Comparison of ENCODE assay signal across 14 mouse cellular contexts in the genomic region with DNA sequence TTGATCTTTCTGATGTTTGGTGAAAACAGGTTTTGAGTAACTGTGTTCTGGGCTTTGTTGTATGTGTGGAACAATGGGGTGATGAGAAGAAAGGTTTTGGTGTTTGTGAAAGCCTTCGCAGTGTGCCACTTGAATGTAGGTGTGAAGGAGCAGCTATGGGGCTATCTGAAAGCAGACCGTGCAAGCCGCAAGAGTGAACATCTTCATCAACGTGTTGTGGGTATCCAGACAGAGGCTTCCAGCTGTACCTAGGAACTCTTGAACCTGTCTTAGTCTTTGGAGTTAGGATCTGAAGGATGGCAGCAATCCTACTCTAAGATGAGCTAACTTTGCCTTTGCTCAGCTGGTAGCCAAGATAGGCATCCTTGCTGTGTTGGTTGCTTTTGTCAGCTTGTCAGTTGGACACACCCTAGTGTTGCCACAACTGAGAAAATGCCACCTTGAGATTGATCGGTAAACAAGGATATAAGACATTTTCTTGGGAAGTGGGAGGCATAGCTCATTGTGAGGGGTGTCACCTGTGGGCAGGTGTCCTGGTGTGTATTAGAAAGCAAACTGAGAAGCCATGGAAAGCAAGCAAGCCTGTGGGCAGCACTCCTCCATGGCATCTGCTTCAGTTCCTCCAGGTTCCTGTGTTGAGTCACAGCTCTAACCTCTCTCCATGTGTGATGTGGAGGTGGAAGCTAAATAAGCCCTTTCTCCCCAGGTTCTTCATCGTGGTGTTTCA. TPM values are rescaled to one million over a fixed set of nuclear protein-coding genes. Genes with fewer than 3 reads are reported as not detected.
A peak's percentile ranks its signal among the peaks of the same experiment; 100 is the strongest.
DNase-seq lines count a peak whose midpoint lies in the region; ATAC-seq and TF ChIP-seq lines count a peak whose summit lies in the region.
"Had no signal": no experiment of that assay in that cellular context is flagged by ENCODE, and none has a peak within 500 bp of the region (broad histone marks: within the 10 kb centered on the region; RNA-seq: fewer than 3 reads in every experiment).

No protein-coding gene starts in this region.

- no peak overlapping the region for H3K4me3 ChIP-seq in heart, adult 2 months
- H3K4me3 ChIP-seq in midbrain, embryonic 10.5 days = peak overlapping the region; percentile 6; the same call in 1 of the 2 replicates
- no peak overlapping the region for H3K4me3 ChIP-seq in midbrain, postnatal 0 days (ENCODE audit: low read depth, low read length)
- H3K4me3 ChIP-seq in MEL (ENCODE audit: control insufficient read depth in 1 of 2, insufficient read depth in 1 of 2, low read depth in 2 of 2, low read length in 2 of 2) = no peak overlapping the region
- H3K4me3 ChIP-seq in liver, postnatal 0 days (ENCODE audit: low read depth, low read length) = no peak overlapping the region
- no peak overlapping the region for H3K4me3 ChIP-seq in neural tube, embryonic 15.5 days (replicated peaks)
- H3K4me3 ChIP-seq: embryonic facial prominence, embryonic 15.5 days; hindbrain, embryonic 12.5 days; intestine, embryonic 15.5 days; neural tube, embryonic 13.5 days had no signal

- TF ChIP-seq POLR2A in heart, adult 2 months (IDR thresholded peaks at IDR 0.05; ENCODE audit: insufficient read depth, low read depth, low read length) = peak; percentile 22; the same call in 1 of the 2 replicates
- no peak; a peak in 1 of 4 replicates for TF ChIP-seq POLR2A in MEL (IDR thresholded peaks at IDR 0.05; ENCODE audit: control insufficient read depth in 1 of 2, insufficient read depth in 1 of 2, low read depth in 1 of 2, low read length in 2 of 2, poor library complexity in 1 of 2)

- ATAC-seq in midbrain, postnatal 0 days (ENCODE audit: low FRiP score) = no peak
- no peak for ATAC-seq in liver, postnatal 0 days
- ATAC-seq in neural tube, embryonic 15.5 days (ENCODE audit: low FRiP score) = no peak
- ATAC-seq: intestine, embryonic 15.5 days had no signal

- no peak for TF ChIP-seq CTCF in heart, adult 2 months (IDR thresholded peaks at IDR 0.05)
- TF ChIP-seq CTCF in midbrain, postnatal 0 days (IDR thresholded peaks at IDR 0.05) = no peak
- TF ChIP-seq CTCF in MEL (IDR thresholded peaks at IDR 0.05 in 2 of 3, conservative IDR thresholded peaks at IDR 0.05 in 1 of 3; ENCODE audit: control insufficient read depth in 1 of 3, insufficient read depth in 1 of 3, low read depth in 2 of 3, low read length in 3 of 3, poor library complexity in 1 of 3, severe bottlenecking in 1 of 3) = no peak
- no peak for TF ChIP-seq CTCF in liver, postnatal 0 days (IDR thresholded peaks at IDR 0.05; ENCODE audit: low read depth)

- H3K36me3 ChIP-seq in heart, adult 2 months (ENCODE audit: control insufficient read depth, insufficient read depth, low read length) = peaks cover 32% of the 10 kb centered on the region
- H3K36me3 ChIP-seq in midbrain, embryonic 10.5 days = peaks cover 82% of the 10 kb centered on the region
- peaks cover 30% of the 10 kb centered on the region for H3K36me3 ChIP-seq in midbrain, postnatal 0 days (ENCODE audit: insufficient read depth, low read length)
- peaks cover 12 to 16% of the 10 kb centered on the region in 2 experiments for H3K36me3 ChIP-seq in MEL (ENCODE audit: control insufficient read depth in 1 of 2, insufficient read depth in 2 of 2, low read length in 2 of 2)
- peaks cover 39% of the 10 kb centered on the region for H3K36me3 ChIP-seq in liver, postnatal 0 days (replicated peaks; ENCODE audit: insufficient read depth, low read length)
- peaks cover 54% of the 10 kb centered on the region for H3K36me3 ChIP-seq in neural tube, embryonic 15.5 days

- no peak overlapping the region for H3K27ac ChIP-seq in heart, adult 2 months
- no peak overlapping the region for H3K27ac ChIP-seq in midbrain, embryonic 10.5 days (replicated peaks)
- no peak overlapping the region for H3K27ac ChIP-seq in midbrain, postnatal 0 days (ENCODE audit: low read depth, low read length)
- H3K27ac ChIP-seq in MEL (ENCODE audit: control insufficient read depth, low read depth, low read length) = no peak overlapping the region
- peak overlapping the region; percentile 5; the same call in 1 of the 2 replicates for H3K27ac ChIP-seq in liver, postnatal 0 days (ENCODE audit: low read depth)
- no peak overlapping the region for H3K27ac ChIP-seq in neural tube, embryonic 15.5 days (replicated peaks)
- H3K27ac ChIP-seq: embryonic facial prominence, embryonic 15.5 days; hindbrain, embryonic 12.5 days; intestine, embryonic 15.5 days; neural tube, embryonic 13.5 days had no signal

- intact Hi-C loops in heart, adult 2 months (cut with DNase I) = no loop called here
- intact Hi-C loops in heart, postnatal 10 days (cut with DNase I) = no loop called here

- H3K27me3 ChIP-seq in heart, adult 2 months (ENCODE audit: control insufficient read depth, insufficient read depth, low read length) = no peaks in the 10 kb centered on the region
- no peaks in the 10 kb centered on the region for H3K27me3 ChIP-seq in midbrain, embryonic 10.5 days (ENCODE audit: low read depth, poor library complexity, severe bottlenecking)
- no peaks in the 10 kb centered on the region for H3K27me3 ChIP-seq in midbrain, postnatal 0 days (ENCODE audit: insufficient read depth, low read length)
- H3K27me3 ChIP-seq in MEL (ENCODE audit: control insufficient read depth in 1 of 2, insufficient read depth in 2 of 2, low read length in 2 of 2) = no peaks in the 10 kb centered on the region
- no peaks in the 10 kb centered on the region for H3K27me3 ChIP-seq in liver, postnatal 0 days (ENCODE audit: insufficient read depth, low read length)
- H3K27me3 ChIP-seq in neural tube, embryonic 15.5 days (replicated peaks) = no peaks in the 10 kb centered on the region
- H3K27me3 ChIP-seq: embryonic facial prominence, embryonic 15.5 days; hindbrain, embryonic 12.5 days; intestine, embryonic 15.5 days; neural tube, embryonic 13.5 days had no signal

- no peaks in the 10 kb centered on the region for H3K9me3 ChIP-seq in midbrain, embryonic 10.5 days (replicated peaks)
- no peaks in the 10 kb centered on the region for H3K9me3 ChIP-seq in midbrain, postnatal 0 days (ENCODE audit: low read length)
- H3K9me3 ChIP-seq in MEL (replicated peaks; ENCODE audit: insufficient read depth, low read length) = no peaks in the 10 kb centered on the region
- H3K9me3 ChIP-seq in liver, postnatal 0 days (ENCODE audit: low read length) = no peaks in the 10 kb centered on the region
- no peaks in the 10 kb centered on the region for H3K9me3 ChIP-seq in neural tube, embryonic 15.5 days (replicated peaks)
- H3K9me3 ChIP-seq: embryonic facial prominence, embryonic 15.5 days; hindbrain, embryonic 12.5 days; intestine, embryonic 15.5 days; neural tube, embryonic 13.5 days had no signal

- H3K9ac ChIP-seq in heart, adult 2 months (ENCODE audit: low read depth, low read length) = no peak overlapping the region
- H3K9ac ChIP-seq in midbrain, postnatal 0 days (replicated peaks; ENCODE audit: low read length, poor library complexity, severe bottlenecking) = no peak overlapping the region
- H3K9ac ChIP-seq in MEL (ENCODE audit: control insufficient read depth, low read depth, low read length, poor library complexity, severe bottlenecking) = no peak overlapping the region
- H3K9ac ChIP-seq in liver, postnatal 0 days (replicated peaks) = no peak overlapping the region
- no peak overlapping the region for H3K9ac ChIP-seq in neural tube, embryonic 15.5 days (replicated peaks)
- H3K9ac ChIP-seq: embryonic facial prominence, embryonic 15.5 days; hindbrain, embryonic 12.5 days; intestine, embryonic 15.5 days; neural tube, embryonic 13.5 days had no signal

- TF ChIP-seq EP300 in heart, adult 2 months (IDR thresholded peaks at IDR 0.05; ENCODE audit: insufficient read depth, low read depth, low read length) = no peak
- TF ChIP-seq EP300 in MEL (IDR thresholded peaks at IDR 0.05; ENCODE audit: low read depth in 1 of 2, low read length in 2 of 2) = no peak
- no peak for TF ChIP-seq EP300 in liver, postnatal 0 days (IDR thresholded peaks at IDR 0.05; ENCODE audit: low read depth)

- peaks cover 6% of the 10 kb centered on the region for H3K4me1 ChIP-seq in heart, adult 2 months (ENCODE audit: control insufficient read depth, insufficient read depth, low read length)
- H3K4me1 ChIP-seq in midbrain, embryonic 10.5 days = peaks cover 43% of the 10 kb centered on the region
- H3K4me1 ChIP-seq in midbrain, postnatal 0 days (ENCODE audit: insufficient read depth, low read length) = peaks cover 5% of the 10 kb centered on the region; the same call in 1 of the 2 replicates
- peaks cover 0 to 8% of the 10 kb centered on the region in 2 experiments; a peak in 1 of 4 replicates for H3K4me1 ChIP-seq in MEL (ENCODE audit: control insufficient read depth in 1 of 2, insufficient read depth in 2 of 2, low read length in 2 of 2)
- H3K4me1 ChIP-seq in liver, postnatal 0 days (ENCODE audit: insufficient read depth) = peaks cover 8% of the 10 kb centered on the region
- H3K4me1 ChIP-seq in neural tube, embryonic 15.5 days = peaks cover 32% of the 10 kb centered on the region

- H3K79me2 ChIP-seq in heart, adult 2 months (replicated peaks; ENCODE audit: control insufficient read depth, insufficient read depth, low read length) = no peaks in the 10 kb centered on the region
- H3K79me2 ChIP-seq in MEL (ENCODE audit: control insufficient read depth, insufficient read depth, low read length, poor library complexity) = peaks cover 18% of the 10 kb centered on the region

- WGBS in heart, adult 2 months = 85% methylated on average over 6 of the region's 6 CpGs
- 87% methylated on average over 6 of the region's 6 CpGs for WGBS in midbrain, embryonic 10.5 days
- WGBS in midbrain, postnatal 0 days = 85% methylated on average over 6 of the region's 6 CpGs
- 87% methylated on average over 6 of the region's 6 CpGs for WGBS in liver, postnatal 0 days (ENCODE audit: insufficient replicate concordance)
- 83% methylated on average over 6 of the region's 6 CpGs for WGBS in neural tube, embryonic 15.5 days

- no peak for TF ChIP-seq RAD21 in MEL (IDR thresholded peaks at IDR 0.05; ENCODE audit: low read depth, low read length)

- DNase-seq in heart, adult 2 months = no peak
- DNase-seq in heart, postnatal 10 days = no peak
- no peak for DNase-seq in midbrain, embryonic 10.5 days (ENCODE audit: low spot score)
- no peak for DNase-seq in midbrain, postnatal 0 days (ENCODE audit: low spot score)
- DNase-seq in MEL (ENCODE audit: low read depth, low spot score) = peak; percentile 43
- DNase-seq in liver, postnatal 0 days = no peak
- DNase-seq: adrenal gland, postnatal 36 days; cerebellum, adult 9-10 months; gastrocnemius, postnatal 25 days had no signal

- no peak overlapping the region for H3K4me2 ChIP-seq in midbrain, postnatal 0 days (ENCODE audit: low read depth, low read length, poor library complexity, severe bottlenecking)
- H3K4me2 ChIP-seq in liver, postnatal 0 days (ENCODE audit: low read depth, low read length) = no peak overlapping the region
- no peak overlapping the region for H3K4me2 ChIP-seq in neural tube, embryonic 15.5 days
- H3K4me2 ChIP-seq: embryonic facial prominence, embryonic 15.5 days; hindbrain, embryonic 12.5 days; intestine, embryonic 15.5 days; neural tube, embryonic 13.5 days had no signal

RNA-seq across cellular contexts. Expression of gene Tpt1, which starts 5.1 kb away (rescaled TPM):
- 1,000 to 10,000 TPM; 2,957 to 3,343 TPM for total RNA-seq in heart, adult 2 months (2021)
- polyA plus RNA-seq in heart, adult 2 months (2012; rRNA removed) = 1,003 and 1,026 TPM in 2 replicates
- total RNA-seq in heart, postnatal 10 days (2021) = 1,000 to 10,000 TPM; 3,104 to 3,215 TPM
- polyA plus RNA-seq in midbrain, embryonic 10.5 days (2016; fragmentation: Nextera tagmentation; extraction: Ambion mirVana) = 805 and 934 TPM in 2 replicates
- 555 and 595 TPM in 2 replicates for total RNA-seq in midbrain, postnatal 0 days (2014; rRNA removed)
- 612 and 651 TPM in 2 replicates for polyA plus RNA-seq in midbrain, postnatal 0 days (2015; fragmentation: Nextera tagmentation; extraction: Ambion mirVana)
- total RNA-seq in MEL (2012; rRNA removed) = 652 and 695 TPM in 2 replicates
- 1,000 to 10,000 TPM in 1 of 2 experiments, 100 to 1,000 TPM in 1; 817 to 1,342 TPM for polyA plus RNA-seq in MEL (2012; ENCODE audit: insufficient read depth in 1 of 2, insufficient read length in 2 of 2, low read depth in 1 of 2, low replicate concordance in 2 of 2, missing spikeins in 1 of 2)
- 874 and 942 TPM in 2 replicates for polyA plus RNA-seq in liver, postnatal 0 days (2015; fragmentation: Nextera tagmentation; extraction: Ambion mirVana)
- polyA plus RNA-seq in neural tube, embryonic 15.5 days (2015; fragmentation: Nextera tagmentation; extraction: Ambion mirVana) = 719 and 774 TPM in 2 replicates
